In the genomic region with DNA sequence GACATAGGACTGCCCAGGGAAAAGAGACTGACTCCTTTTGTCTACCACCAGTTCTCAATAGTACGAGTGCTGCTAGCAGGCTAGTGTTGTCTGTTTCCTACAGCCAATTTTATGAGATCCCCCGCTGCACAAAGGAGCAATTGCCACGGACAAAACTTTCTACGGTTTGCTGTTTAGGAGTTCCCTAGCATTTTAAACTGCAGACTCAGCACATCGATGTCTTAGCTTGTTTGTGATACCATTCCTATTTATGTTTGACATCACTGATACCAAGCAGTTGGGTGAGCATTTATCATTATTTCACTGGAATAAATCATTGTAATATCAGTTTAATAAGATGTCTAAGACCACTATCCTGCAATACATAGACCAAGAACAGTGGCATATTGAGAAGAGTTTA, we compare ENCODE assay signal across 26 mouse cellular contexts.
"Had no signal": no experiment of that assay in that cellular context is flagged by ENCODE, and none has a peak within 500 bp of the region (broad histone marks: within the 10 kb centered on the region; RNA-seq: fewer than 3 reads in every experiment).

No protein-coding gene starts in this region.

- H3K9me3 ChIP-seq: heart, embryonic 13.5 days; heart, embryonic 15.5 days; hindbrain, embryonic 13.5 days; hindbrain, embryonic 15.5 days; kidney, embryonic 15.5 days; limb, embryonic 13.5 days; limb, embryonic 15.5 days; liver, embryonic 12.5 days had no signal

- H3K27me3 ChIP-seq: heart, embryonic 13.5 days; heart, embryonic 15.5 days; hindbrain, embryonic 13.5 days; hindbrain, embryonic 15.5 days; kidney, embryonic 15.5 days; limb, embryonic 13.5 days; limb, embryonic 15.5 days; liver, embryonic 12.5 days had no signal

- H3K4me3 ChIP-seq: heart, adult 2 months; heart, embryonic 13.5 days; heart, embryonic 15.5 days; hindbrain, embryonic 13.5 days; hindbrain, embryonic 15.5 days; kidney, embryonic 15.5 days; limb, embryonic 13.5 days; limb, embryonic 15.5 days; liver, embryonic 12.5 days had no signal

- ATAC-seq: hindbrain, postnatal 0 days; intestine, embryonic 16.5 days; liver, embryonic 12.5 days had no signal

- H3K36me3 ChIP-seq: heart, embryonic 13.5 days; heart, embryonic 15.5 days; hindbrain, embryonic 13.5 days; hindbrain, embryonic 15.5 days; kidney, embryonic 15.5 days; limb, embryonic 13.5 days; limb, embryonic 15.5 days; liver, embryonic 12.5 days had no signal

- H3K4me2 ChIP-seq: heart, embryonic 11.5 days; heart, embryonic 13.5 days; heart, embryonic 15.5 days; hindbrain, embryonic 13.5 days; hindbrain, embryonic 15.5 days; kidney, embryonic 15.5 days; limb, embryonic 13.5 days; limb, embryonic 15.5 days; liver, embryonic 12.5 days had no signal

- H3K27ac ChIP-seq: heart, adult 2 months; heart, embryonic 13.5 days; heart, embryonic 15.5 days; hindbrain, embryonic 15.5 days; hindbrain, postnatal 0 days; kidney, embryonic 15.5 days; kidney, postnatal 0 days; limb, embryonic 13.5 days; limb, embryonic 15.5 days; liver, embryonic 12.5 days; liver, embryonic 14.5 days had no signal

- H3K9ac ChIP-seq: heart, embryonic 13.5 days; heart, embryonic 15.5 days; hindbrain, embryonic 13.5 days; hindbrain, embryonic 15.5 days; kidney, embryonic 15.5 days; limb, embryonic 13.5 days; limb, embryonic 15.5 days; liver, embryonic 12.5 days; liver, embryonic 14.5 days had no signal

- H3K4me1 ChIP-seq: heart, embryonic 13.5 days; heart, embryonic 15.5 days; kidney, embryonic 15.5 days; limb, embryonic 15.5 days; liver, embryonic 12.5 days had no signal

- DNase-seq: gastrocnemius, postnatal 14 days; gastrocnemius, postnatal 36 days; heart, adult 11 months; heart, adult 2 months; heart, postnatal 14 days; heart, postnatal 36 days; kidney, adult 11 months; kidney, adult 2 months; kidney, adult 9 months; kidney, postnatal 14 days; kidney, postnatal 36 days; layer of hippocampus, adult 9-11 months; layer of hippocampus, postnatal 36 days had no signal
